9 mouse cellular contexts compared by ENCODE assay signal in the genomic region with DNA sequence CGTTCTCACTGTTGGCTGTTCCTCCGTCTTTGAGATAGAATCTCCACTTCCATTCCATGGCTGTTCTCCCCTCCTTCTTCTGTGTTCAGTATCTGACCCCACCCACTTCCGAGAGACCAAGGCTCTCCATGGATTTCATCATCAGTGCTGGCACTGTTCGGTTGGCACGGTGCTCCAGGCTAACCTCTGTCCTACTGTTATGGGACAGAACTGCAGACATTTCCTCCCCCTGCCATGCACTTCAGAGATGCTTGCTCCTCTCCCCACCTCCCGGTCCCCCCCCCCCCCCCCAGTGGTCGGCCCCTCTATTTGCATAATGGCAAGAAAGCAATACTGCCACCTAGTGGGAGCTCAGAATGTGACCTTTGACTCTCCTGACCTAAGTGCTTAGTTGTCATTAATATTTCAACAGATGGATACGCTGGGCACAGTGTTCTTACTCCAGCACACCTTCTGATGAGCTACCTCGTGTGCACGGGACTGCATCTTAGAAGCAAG.
DNase-seq lines count a peak whose midpoint lies in the region; ATAC-seq lines count a peak whose summit lies in the region.
"Had no signal": no experiment of that assay in that cellular context is flagged by ENCODE, and none has a peak within 500 bp of the region (broad histone marks: within the 10 kb centered on the region; RNA-seq: fewer than 3 reads in every experiment).

No protein-coding gene starts in this region.

- H3K9ac ChIP-seq in intestine, embryonic 15.5 days, result no peak overlapping the region
- H3K9ac ChIP-seq: embryonic facial prominence, embryonic 12.5 days had no signal

- ATAC-seq in intestine, embryonic 15.5 days, result peak; percentile 71
- no peak for ATAC-seq in frontal cortex, adult (ENCODE audit: low TSS enrichment)

- DNase-seq in urinary bladder, adult 18-20 months (ENCODE audit: low spot score in 2 of 2), result peak; percentile 21 to 49
- no peak for DNase-seq in urinary bladder, postnatal 10 days (ENCODE audit: low spot score)
- peak; percentile 50 for DNase-seq in cerebellum, adult 8-10 months
- peak; percentile 48 to 59 for DNase-seq in gastrocnemius, adult 8-10 months (ENCODE audit: low spot score in 2 of 2)
- peak; percentile 80 to 89 for DNase-seq in lung, adult 18-20 months
- peak; percentile 77 for DNase-seq in skeletal muscle tissue, adult 2 months (ENCODE audit: low read depth, low spot score)

- H3K4me2 ChIP-seq in intestine, embryonic 15.5 days (replicated peaks), result 0 out of 2 replicates have a peak overlapping the region, but pooled peaks have one; percentile 4
- H3K4me2 ChIP-seq: embryonic facial prominence, embryonic 12.5 days had no signal

- no peaks in the 10 kb centered on the region for H3K9me3 ChIP-seq in intestine, embryonic 15.5 days
- H3K9me3 ChIP-seq: embryonic facial prominence, embryonic 12.5 days had no signal

- no peak overlapping the region for H3K27ac ChIP-seq in intestine, embryonic 15.5 days
- H3K27ac ChIP-seq: embryonic facial prominence, embryonic 12.5 days had no signal

- no peak overlapping the region for H3K4me3 ChIP-seq in intestine, embryonic 15.5 days (replicated peaks)
- H3K4me3 ChIP-seq: embryonic facial prominence, embryonic 12.5 days had no signal

- no peaks in the 10 kb centered on the region for H3K36me3 ChIP-seq in intestine, embryonic 15.5 days
- H3K36me3 ChIP-seq: embryonic facial prominence, embryonic 12.5 days had no signal

- no peaks in the 10 kb centered on the region; the same call in 1 of the 2 replicates for H3K4me1 ChIP-seq in intestine, embryonic 15.5 days (replicated peaks)

- WGBS in intestine, embryonic 15.5 days, result 42% methylated on average over 10 of the region's 10 CpGs

- no peaks in the 10 kb centered on the region for H3K27me3 ChIP-seq in intestine, embryonic 15.5 days (replicated peaks)
- H3K27me3 ChIP-seq: embryonic facial prominence, embryonic 12.5 days had no signal
